Mouse (Mus musculus): Measurements from ENCODE around the gene Lad1.
A peak's percentile ranks its signal among the peaks of the same experiment; 100 is the strongest.

- TF ChIP-seq CTCF (IDR thresholded peaks at IDR 0.05; ENCODE audit: extremely low read depth, insufficient read length, insufficient replicate concordance, low read depth, low read length) (peak; percentile 63; the same call in 1 of the 2 replicates), POLR2A (IDR thresholded peaks at IDR 0.05; ENCODE audit: low read depth, low read length) (no peak)
Measured at GRCm38 (mm10) chr1:135787799-135788198, 30.6 kb upstream of the Lad1 start.

All from small intestine, adult 2 months (tissue).